Mouse (Mus musculus): ENCODE measurements around the gene Zfp114. TPM values are rescaled to one million over a fixed set of nuclear protein-coding genes. Genes with fewer than 3 reads are reported as not detected.

The Zfp114 gene
- polyA plus RNA-seq (2014; fragmentation: Illumina TruSeq; extraction: RNeasy Lipid Tissue Mini Kit (QIAGEN cat#74804); ENCODE audit: low read depth, low replicate concordance) = 0.34 TPM

DNA sequence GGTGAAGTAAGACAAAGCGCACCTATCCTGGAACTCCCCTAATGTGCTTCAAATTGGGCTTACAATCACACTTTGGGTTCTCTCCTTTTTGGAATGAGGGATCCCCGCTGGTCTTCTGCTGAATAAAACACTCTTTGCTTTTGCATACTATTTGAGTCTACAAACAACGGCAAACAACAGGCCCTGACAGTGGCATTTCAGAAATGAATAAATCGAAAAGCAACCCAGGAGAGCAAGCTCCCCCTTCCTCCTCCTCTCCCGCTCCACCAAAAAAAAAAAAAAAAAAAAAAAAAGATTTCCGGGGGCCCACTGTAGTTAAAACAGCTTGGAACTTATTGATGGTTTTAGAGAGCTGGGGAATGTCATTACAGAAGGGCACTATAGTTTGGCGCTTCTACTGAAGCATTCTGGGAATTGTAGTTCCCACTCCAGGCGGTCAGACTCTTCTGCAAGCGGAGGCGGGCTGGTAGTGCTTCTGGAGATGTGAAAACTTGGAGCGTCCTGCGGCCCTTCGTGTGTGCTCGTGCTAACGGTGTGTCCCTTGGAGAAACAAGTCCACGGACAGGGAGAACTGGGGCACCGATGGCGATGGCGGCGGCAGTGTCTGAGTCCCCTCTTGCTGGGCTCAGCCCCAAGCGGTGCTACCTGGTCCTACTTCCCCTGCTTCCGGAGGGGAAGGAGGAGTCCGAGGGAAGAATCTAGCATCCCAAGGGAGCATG is at the start of gene Zfp114:
Gene Zfp114, plus strand, starts transcription at position 443 of the 719 bp plus-strand sequence.

GRCm38 (mm10) chr7:24133996-24134828 is 40.6 kb upstream of the Zfp114 start, which contains the start of gene Zfp235:
TSS of gene Zfp235 (plus strand) at chr7:24134169.

DNA sequence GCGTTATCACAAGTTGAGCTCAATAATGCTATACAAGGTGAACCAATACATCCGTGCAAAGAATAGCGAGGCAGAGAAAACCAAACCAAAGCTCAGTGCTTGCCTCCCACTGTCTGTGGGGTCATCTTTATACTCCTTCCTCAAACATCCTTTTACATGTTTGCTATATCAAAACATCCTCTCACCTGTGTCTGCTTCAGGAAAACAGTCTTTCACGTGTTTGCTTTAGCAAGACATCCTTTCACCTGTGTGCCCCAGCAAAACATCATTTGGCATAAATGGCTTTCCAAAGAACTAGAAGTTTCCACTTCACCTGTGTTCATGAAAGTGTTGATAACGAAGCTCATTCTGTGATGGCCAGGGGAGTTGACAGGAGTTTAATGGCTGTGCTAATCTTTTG is 36.5 kb downstream of the Zfp114 start, which contains the start of gene Zfp111:
Gene Zfp111, minus strand, starts transcription at position 101 of the 400 bp plus-strand sequence.

Other genes starting within 250 kb of the Zfp114 start
- not detected for gene Vmn1r179, start 248.1 kb upstream of the Zfp114 start, polyA plus RNA-seq (2014; fragmentation: Illumina TruSeq; extraction: RNeasy Lipid Tissue Mini Kit (QIAGEN cat#74804); ENCODE audit: low read depth, low replicate concordance)
- gene Vmn1r180, start 224.4 kb upstream of the Zfp114 start, polyA plus RNA-seq (2014; fragmentation: Illumina TruSeq; extraction: RNeasy Lipid Tissue Mini Kit (QIAGEN cat#74804); ENCODE audit: low read depth, low replicate concordance) = not detected
- 0.09 TPM for gene Vmn1r181, start 200.4 kb upstream of the Zfp114 start, polyA plus RNA-seq (2014; fragmentation: Illumina TruSeq; extraction: RNeasy Lipid Tissue Mini Kit (QIAGEN cat#74804); ENCODE audit: low read depth, low replicate concordance)
- gene V1rd19, start 173.4 kb upstream of the Zfp114 start, polyA plus RNA-seq (2014; fragmentation: Illumina TruSeq; extraction: RNeasy Lipid Tissue Mini Kit (QIAGEN cat#74804); ENCODE audit: low read depth, low replicate concordance) = not detected
- not detected for gene Vmn1r183, start 121.8 kb upstream of the Zfp114 start, polyA plus RNA-seq (2014; fragmentation: Illumina TruSeq; extraction: RNeasy Lipid Tissue Mini Kit (QIAGEN cat#74804); ENCODE audit: low read depth, low replicate concordance)
- 12.1 TPM for gene Zfp180, start 93.1 kb upstream of the Zfp114 start, polyA plus RNA-seq (2014; fragmentation: Illumina TruSeq; extraction: RNeasy Lipid Tissue Mini Kit (QIAGEN cat#74804); ENCODE audit: low read depth, low replicate concordance)
- gene Zfp112, start 62.7 kb upstream of the Zfp114 start, polyA plus RNA-seq (2014; fragmentation: Illumina TruSeq; extraction: RNeasy Lipid Tissue Mini Kit (QIAGEN cat#74804); ENCODE audit: low read depth, low replicate concordance) = 4.6 TPM
- gene Zfp235, start 40.9 kb upstream of the Zfp114 start, polyA plus RNA-seq (2014; fragmentation: Illumina TruSeq; extraction: RNeasy Lipid Tissue Mini Kit (QIAGEN cat#74804); ENCODE audit: low read depth, low replicate concordance) = 6.9 TPM
- gene Zfp111, start 36.4 kb downstream of the Zfp114 start, polyA plus RNA-seq (2014; fragmentation: Illumina TruSeq; extraction: RNeasy Lipid Tissue Mini Kit (QIAGEN cat#74804); ENCODE audit: low read depth, low replicate concordance) = 5.2 TPM
- gene Zfp109, start 62.5 kb downstream of the Zfp114 start, polyA plus RNA-seq (2014; fragmentation: Illumina TruSeq; extraction: RNeasy Lipid Tissue Mini Kit (QIAGEN cat#74804); ENCODE audit: low read depth, low replicate concordance) = 1.8 TPM
- gene Zfp108, start 79.7 kb downstream of the Zfp114 start, polyA plus RNA-seq (2014; fragmentation: Illumina TruSeq; extraction: RNeasy Lipid Tissue Mini Kit (QIAGEN cat#74804); ENCODE audit: low read depth, low replicate concordance) = 2.3 TPM
- 4.3 TPM for gene Zfp93, start 95.4 kb downstream of the Zfp114 start, polyA plus RNA-seq (2014; fragmentation: Illumina TruSeq; extraction: RNeasy Lipid Tissue Mini Kit (QIAGEN cat#74804); ENCODE audit: low read depth, low replicate concordance)
- 12.2 TPM for gene Zfp61, start 126.2 kb downstream of the Zfp114 start, polyA plus RNA-seq (2014; fragmentation: Illumina TruSeq; extraction: RNeasy Lipid Tissue Mini Kit (QIAGEN cat#74804); ENCODE audit: low read depth, low replicate concordance)
- gene Zfp94, start 141.6 kb downstream of the Zfp114 start, polyA plus RNA-seq (2014; fragmentation: Illumina TruSeq; extraction: RNeasy Lipid Tissue Mini Kit (QIAGEN cat#74804); ENCODE audit: low read depth, low replicate concordance) = 6.8 TPM
- 3.5 TPM for gene Tescl, start 158.9 kb downstream of the Zfp114 start, polyA plus RNA-seq (2014; fragmentation: Illumina TruSeq; extraction: RNeasy Lipid Tissue Mini Kit (QIAGEN cat#74804); ENCODE audit: low read depth, low replicate concordance)
- gene Lypd5, start 174.1 kb downstream of the Zfp114 start, polyA plus RNA-seq (2014; fragmentation: Illumina TruSeq; extraction: RNeasy Lipid Tissue Mini Kit (QIAGEN cat#74804); ENCODE audit: low read depth, low replicate concordance) = not detected
- gene Kcnn4, start 195.2 kb downstream of the Zfp114 start, polyA plus RNA-seq (2014; fragmentation: Illumina TruSeq; extraction: RNeasy Lipid Tissue Mini Kit (QIAGEN cat#74804); ENCODE audit: low read depth, low replicate concordance) = 6.2 TPM
- gene Smg9, start 224.6 kb downstream of the Zfp114 start, polyA plus RNA-seq (2014; fragmentation: Illumina TruSeq; extraction: RNeasy Lipid Tissue Mini Kit (QIAGEN cat#74804); ENCODE audit: low read depth, low replicate concordance) = 26.5 TPM

Data from adipose tissue, adult 10 weeks (tissue).